Mouse (Mus musculus): ENCODE data around the gene Gpam.

Gpam gene

DNA sequence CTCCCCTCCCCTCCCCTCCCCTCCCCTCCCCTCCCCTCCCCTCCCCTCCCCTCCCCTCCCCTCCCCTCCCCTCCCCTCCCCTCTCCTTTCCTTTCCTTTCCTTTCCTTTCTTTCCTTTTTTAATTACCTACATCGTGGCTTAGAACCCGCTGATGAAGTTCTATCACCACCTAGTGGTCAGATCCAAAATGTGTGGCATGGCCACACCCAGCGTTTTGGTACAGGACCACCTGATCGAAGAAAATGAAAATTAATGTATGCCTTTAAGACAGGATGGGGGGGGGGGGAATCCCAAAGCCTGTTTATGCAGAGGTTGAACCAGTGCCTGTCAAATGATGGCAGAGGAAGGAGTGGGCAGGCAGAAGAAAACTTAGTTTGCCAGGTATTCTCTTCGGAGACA is 65.1 kb downstream of the Gpam start:
- DNase-seq (ENCODE audit: low spot score in 2 of 2) = no peak

DNA sequence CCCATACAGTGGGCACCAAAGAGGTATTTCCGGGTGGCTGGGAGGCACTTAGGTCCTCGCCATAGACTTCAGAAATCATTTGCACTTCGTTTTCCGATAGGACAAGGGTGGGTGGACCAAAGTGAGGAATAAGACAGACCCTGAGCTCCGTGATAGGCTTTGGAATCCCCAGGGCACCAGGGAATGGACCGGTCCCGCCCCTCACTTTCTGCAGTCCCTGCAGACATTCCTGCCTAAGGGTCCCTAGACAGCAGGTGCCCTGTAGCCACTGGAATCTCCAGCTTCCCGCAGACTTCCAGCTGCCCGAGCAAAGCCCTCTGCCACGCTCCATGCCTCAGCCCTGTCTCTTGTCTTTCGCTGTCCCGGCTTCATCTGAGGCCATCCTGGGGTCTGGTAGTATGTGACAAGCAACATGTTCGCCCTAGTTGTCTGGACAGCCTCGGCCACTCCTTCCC is 65.6 kb downstream of the Gpam start:
- no peak for DNase-seq (ENCODE audit: low spot score in 2 of 2)

DNA sequence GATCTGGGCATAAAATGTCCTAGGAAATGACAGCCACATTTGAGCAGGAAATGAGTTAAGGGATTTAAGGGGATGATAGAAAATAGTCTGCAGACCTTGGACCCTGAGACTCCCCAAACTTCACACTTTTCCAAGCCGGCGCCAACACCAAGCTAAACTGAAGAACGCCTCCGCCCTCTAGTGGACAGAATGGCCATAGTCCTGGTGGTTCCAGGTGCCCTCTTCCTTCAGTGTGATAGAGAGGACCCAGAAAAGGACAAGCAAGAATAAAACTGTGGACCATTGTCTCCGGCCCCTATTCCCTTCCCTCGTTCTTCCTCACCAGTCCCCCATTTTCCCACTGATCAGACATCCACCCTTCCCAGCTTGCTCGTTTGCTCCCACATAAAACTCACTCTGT is 66.1 kb downstream of the Gpam start:
- DNase-seq (ENCODE audit: low spot score in 2 of 2) = peak; percentile 44 to 78

DNA sequence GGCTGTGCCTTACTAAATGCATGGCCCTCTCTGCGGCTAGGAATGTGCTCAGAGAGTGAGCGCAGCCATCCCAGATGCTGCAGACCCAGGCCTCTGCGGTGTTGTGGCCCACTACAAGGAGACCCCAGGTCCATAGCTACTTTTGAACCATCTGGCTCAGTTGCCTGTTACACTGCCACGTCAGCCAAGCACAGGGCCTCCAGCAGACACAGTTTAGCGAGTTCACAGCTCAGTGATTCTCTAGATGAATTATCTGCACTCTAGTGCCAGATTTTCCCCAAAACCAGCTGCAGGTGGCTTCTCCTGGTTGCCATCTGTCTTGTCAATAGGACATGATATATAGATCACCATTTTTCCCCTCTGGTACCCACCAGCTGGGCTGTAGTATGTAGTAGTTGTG is 69.6 kb downstream of the Gpam start:
- DNase-seq (ENCODE audit: low spot score in 2 of 2) = no peak

DNA sequence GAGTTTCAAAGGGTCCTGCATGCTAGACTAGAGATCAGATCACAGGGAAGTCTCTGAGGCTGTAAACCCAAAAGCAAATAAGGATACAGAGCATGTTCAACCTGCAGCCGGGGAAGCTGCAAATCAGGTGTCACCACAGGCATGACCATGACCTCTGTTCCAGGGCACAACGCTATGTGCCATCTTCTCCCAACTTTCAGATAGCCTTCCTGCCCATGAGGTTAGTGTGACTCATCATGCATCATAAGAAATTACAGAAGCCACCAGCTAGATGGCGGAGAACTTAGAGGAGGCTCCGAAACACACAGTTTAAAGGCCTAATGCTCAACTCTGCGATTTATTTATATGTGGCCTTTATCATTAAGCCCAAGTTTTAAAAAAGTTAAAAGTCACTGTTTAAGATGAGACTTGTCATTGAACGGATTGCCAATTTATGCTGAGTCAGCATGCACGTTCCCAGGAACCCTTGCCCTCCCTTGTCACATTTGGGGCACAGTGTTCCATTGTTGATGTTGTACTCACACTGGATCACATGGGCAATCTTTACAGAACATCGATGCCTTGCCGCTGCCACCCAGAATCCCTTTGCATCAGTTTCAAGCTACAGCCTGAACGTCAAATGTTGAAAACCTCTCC is 71.3 kb downstream of the Gpam start:
- DNase-seq (ENCODE audit: low spot score in 2 of 2) = no peak

DNA sequence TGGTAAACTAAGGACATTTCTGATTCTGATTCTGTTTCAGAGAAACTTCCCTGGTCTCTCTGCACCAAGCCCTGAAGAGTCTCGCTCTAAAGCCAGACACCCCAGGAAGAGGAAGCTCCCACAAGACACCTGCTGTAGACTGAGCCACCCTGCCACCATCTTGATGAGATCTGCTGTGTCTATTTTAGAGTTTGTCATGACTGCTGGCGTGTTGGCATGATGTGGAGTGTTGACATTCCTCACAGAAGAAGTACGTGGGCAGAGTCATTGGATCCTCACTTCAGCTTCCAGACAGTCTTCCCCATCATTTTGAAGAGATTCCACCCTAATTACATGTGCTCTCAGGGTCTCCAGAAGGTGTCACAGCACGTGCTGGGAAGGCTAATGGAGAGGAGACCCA is 73.9 kb downstream of the Gpam start:
- DNase-seq (ENCODE audit: low spot score in 2 of 2) = no peak

DNA sequence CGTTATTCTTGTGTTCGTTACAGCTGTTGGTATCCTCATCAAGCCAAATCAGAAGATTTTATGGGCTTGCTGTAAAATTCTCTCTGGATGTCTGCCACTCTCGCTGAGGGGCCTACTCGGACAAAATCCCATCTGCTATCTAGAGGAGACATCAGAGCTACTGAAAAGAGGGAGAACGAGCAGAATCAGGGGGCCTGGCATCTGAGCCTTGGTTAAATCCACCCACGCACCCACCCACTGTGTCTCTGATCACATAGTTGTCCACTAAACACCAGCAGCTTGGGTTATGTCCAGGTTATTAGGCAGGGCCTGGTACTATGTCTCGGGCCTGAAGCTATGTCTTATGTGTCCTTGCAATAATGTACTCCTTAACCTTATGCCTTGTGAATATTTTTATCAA is 89.6 kb downstream of the Gpam start:
- no peak for DNase-seq (ENCODE audit: low spot score in 2 of 2)

DNA sequence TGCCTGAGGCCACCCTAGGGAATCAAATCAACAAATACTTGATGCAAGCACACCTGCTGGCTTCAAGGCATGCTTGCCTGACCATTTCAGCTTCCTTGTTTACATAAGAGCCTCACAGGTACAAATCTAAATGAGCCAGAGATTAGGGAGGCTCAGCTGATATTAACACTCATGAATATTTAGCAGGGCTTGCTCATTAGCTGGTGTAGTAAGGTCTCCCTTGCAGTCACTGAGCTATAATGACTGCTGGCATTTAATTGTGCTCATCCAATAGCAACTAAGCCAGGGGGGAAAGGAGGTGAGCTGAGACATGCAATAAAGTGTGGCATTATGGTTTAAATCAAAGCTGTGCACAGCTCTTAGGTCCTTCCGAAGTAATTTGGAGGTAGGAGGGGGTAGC is 108.2 kb downstream of the Gpam start:
- no peak for DNase-seq (ENCODE audit: low spot score in 2 of 2)
